Mouse (Mus musculus): ENCODE results near the gene Bcat1.

Gene Bcat1

DNA sequence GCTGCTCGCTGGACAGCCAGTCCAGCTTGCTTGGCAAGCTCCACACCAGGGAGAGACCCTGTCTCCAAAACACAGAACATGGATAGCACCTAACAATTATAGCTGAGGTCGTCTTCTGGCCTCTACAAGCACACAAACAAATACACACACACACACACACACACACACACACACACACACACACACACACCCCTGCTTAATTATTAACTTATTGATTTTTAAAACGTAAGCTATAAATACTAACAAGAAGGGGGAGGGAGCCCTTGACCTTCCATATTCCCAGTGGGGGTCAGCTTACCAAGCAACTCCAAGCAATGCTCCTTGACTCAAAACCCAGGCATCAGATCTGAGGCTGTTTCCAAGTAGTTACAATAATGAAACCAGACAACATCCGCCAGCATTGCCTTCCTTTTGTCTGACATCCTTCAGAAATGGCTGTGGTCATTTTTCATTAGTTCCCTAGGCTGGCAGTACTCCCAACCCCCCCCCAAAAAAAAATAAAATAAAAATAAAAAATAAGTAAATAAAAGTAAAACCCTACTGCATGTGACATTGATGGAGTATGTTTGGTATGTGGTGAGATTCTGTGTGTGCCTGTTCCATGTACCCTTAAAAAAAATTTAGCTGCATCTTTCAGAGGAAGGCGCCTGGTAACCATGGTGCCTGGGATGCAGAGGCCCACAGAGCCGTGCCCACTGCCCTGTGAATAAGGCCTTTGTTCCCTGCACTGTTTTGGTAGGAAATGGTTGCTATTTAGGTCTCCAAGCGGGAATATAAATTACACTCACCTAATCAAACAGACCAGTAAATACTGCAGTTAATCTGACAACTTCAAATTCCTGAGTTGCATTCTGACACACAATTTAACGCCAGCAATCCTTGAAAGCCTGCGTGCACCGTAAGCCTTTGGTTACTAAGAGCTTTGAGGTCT lies 131.3 kb downstream of the Bcat1 start:
- DNase-seq (ENCODE audit: low read depth, low spot score), result no peak
